Mouse (Mus musculus) liver, embryonic 14.5 days (tissue): Measurements from ENCODE around the gene Gm12166. TPM values are rescaled to one million over a fixed set of nuclear protein-coding genes. Genes with fewer than 3 reads are reported as not detected.

ENCODE experiments used
- ATAC-seq: fragments of 200-750 bp; cut with Nextera tagmentation; 2 replicates; pipeline ENCODE4 v1.8.0; 2017; ENCODE audit warnings: moderate number of reproducible peaks, mild to moderate bottlenecking, moderate library complexity; ENCODE audit not compliant: insufficient read depth
- DNase-seq, 3 experiments: peaks; one replicate each; pipeline ENCODE4 v3.0.0-alpha.2; 2012 to 2013; ENCODE audit warnings: low read depth in 3 of 3, low spot score in 3 of 3
- H3K27ac ChIP-seq: fragments of 300-500 bp; sonication (generic); 2 replicates; pipeline ENCODE4 v1.5.1; 2014; ENCODE audit warnings: moderate library complexity, mild to moderate bottlenecking, control low read depth, inconsistent platforms
- H3K27me3 ChIP-seq: fragments of 300-500 bp; sonication (generic); 2 replicates; pipeline ENCODE4 v1.6.1; 2014; ENCODE audit warnings: mild to moderate bottlenecking, low read length, moderate library complexity; ENCODE audit not compliant: control insufficient read depth, insufficient read depth
- H3K36me3 ChIP-seq: fragments of 300-500 bp; sonication (generic); replicated peaks from 2 replicates; pipeline ENCODE4 v1.6.1; 2014; ENCODE audit warnings: low read depth; ENCODE audit not compliant: control insufficient read depth, insufficient read depth
- H3K4me1 ChIP-seq, 2 experiments: fragments of 200-500 bp in 1 of 2; fragments of 300-500 bp in 1 of 2; sonication (generic) in 1 of 2; replicated peaks; 2 replicates each; pipeline ENCODE4 v1.6.1; 2012 to 2014; ENCODE audit warnings: antibody characterized with exemption in 1 of 2, inconsistent platforms in 1 of 2, low read length in 1 of 2; ENCODE audit not compliant: control insufficient read depth in 2 of 2, insufficient read depth in 2 of 2
- H3K4me2 ChIP-seq: fragments of 300-500 bp; sonication (generic); 2 replicates; pipeline ENCODE4 v1.6.1; 2014; ENCODE audit warnings: low read depth, mild to moderate bottlenecking, control low read depth, moderate library complexity
- H3K4me3 ChIP-seq, 2 experiments: fragments of 200-500 bp in 1 of 2; fragments of 300-500 bp in 1 of 2; sonication (generic) in 1 of 2; 2 replicates each; pipeline ENCODE4 v1.5.1; 2012 to 2014; ENCODE audit warnings: low read depth in 2 of 2, low read length in 2 of 2, mild to moderate bottlenecking in 2 of 2, control low read depth in 1 of 2, inconsistent platforms in 1 of 2, moderate library complexity in 1 of 2; ENCODE audit not compliant: insufficient read depth in 1 of 2
- H3K9ac ChIP-seq: fragments of 300-500 bp; sonication (generic); replicated peaks from 2 replicates; pipeline ENCODE4 v1.6.1; 2014; ENCODE audit warnings: mild to moderate bottlenecking, control low read depth, moderate library complexity
- H3K9me3 ChIP-seq: fragments of 300-500 bp; sonication (generic); 2 replicates; pipeline ENCODE4 v1.6.1; 2016; ENCODE audit warnings: low read length, mixed read lengths; ENCODE audit not compliant: control insufficient read depth
- CTCF ChIP-seq: IDR thresholded peaks from 2 replicates; pipeline ENCODE4 v1.5.1; 2016; ENCODE audit warnings: antibody characterized with exemption, low read depth, control low read depth
- EP300 ChIP-seq: IDR thresholded peaks from 2 replicates; pipeline ENCODE4 v1.6.1; 2016; ENCODE audit warnings: antibody characterized with exemption, low read depth
- WGBS: fragments of 180-500 bp; shearing (Covaris S2); extraction: QIAGEN DNeasy Blood & Tissue Kit; methylation state at CpG from one replicate; pipeline ENCODE4 v1.1.7; 2014; ENCODE audit not compliant: insufficient replicate concordance; 5-methylcytosine and 5-hydroxymethylcytosine counted together
- polyA plus RNA-seq, 2 experiments: library from polyadenylated mRNA; depleted of rRNA in 1 of 2; stranded (reverse) in 1 of 2; unstranded in 1 of 2; fragments of >200 nt; fragmentation: Nextera tagmentation in 1 of 2; extraction: Ambion mirVana in 1 of 2; gene quantifications; 2 replicates each; pipeline versions ENCODE4 v1.2.1 to v1.2.3; 2012 to 2014

Gene Gm12166
- polyA plus RNA-seq, 2 experiments, result 2.6 to 4.7 TPM

- Histone ChIP-seq H3K27me3 (no peaks in the 10 kb centered on the region), H3K36me3 (no peaks in the 10 kb centered on the region; the same call in 1 of the 2 replicates), H3K4me3 (peak overlapping the region; percentile 41 to 57), H3K9me3 (peaks cover 4% of the 10 kb centered on the region), H3K9ac (peak overlapping the region; percentile 67), H3K27ac (peak overlapping the region; percentile 92), H3K4me1 (peaks cover 27 to 38% of the 10 kb centered on the region in 2 experiments), H3K4me2 (peak overlapping the region; percentile 66)
- TF ChIP-seq CTCF (no peak), EP300 (peak; percentile 95)
- 15% methylated on average over 7 of the region's 7 CpGs for WGBS
- peak; percentile 84 to 88 (median 87) for DNase-seq
- peak; percentile 100 for ATAC-seq
Measured at GRCm38 (mm10) chr11:46077732-46078375, 25.7 kb upstream of the Gm12166 start.

GRCm38 (mm10) chr11:46077304-46077703 is 25.2 kb upstream of the Gm12166 start:
- peaks cover 27 to 43% of the 10 kb centered on the region in 2 experiments for H3K4me1 ChIP-seq
- ATAC-seq, result peak; percentile 1; the same call in 1 of the 2 replicates

GRCm38 (mm10) chr11:46076442-46077158 is 24.5 kb upstream of the Gm12166 start:
- Histone ChIP-seq H3K9me3 (peaks cover 4% of the 10 kb centered on the region), H3K4me2 (no peak overlapping the region), H3K27me3 (no peaks in the 10 kb centered on the region), H3K27ac (peak overlapping the region; percentile 92), H3K4me1 (peaks cover 27 to 44% of the 10 kb centered on the region in 2 experiments), H3K4me3 (no peak overlapping the region), H3K9ac (no peak overlapping the region), H3K36me3 (no peaks in the 10 kb centered on the region; the same call in 1 of the 2 replicates)
- DNase-seq (no peak), ATAC-seq (no peak)
- WGBS, result 79% methylated on average over 11 of the region's 11 CpGs
- no peak for TF ChIP-seq EP300

More at GRCm38 (mm10) chr11:46077304-46077703, 25.2 kb upstream of the Gm12166 start:
- no peak for DNase-seq
- H3K9me3 ChIP-seq, result peaks cover 4% of the 10 kb centered on the region
- peak overlapping the region; percentile 66 for H3K4me2 ChIP-seq
- peak overlapping the region; percentile 55 for H3K9ac ChIP-seq
- TF ChIP-seq EP300 (no peak), CTCF (no peak)
- H3K36me3 ChIP-seq, result no peaks in the 10 kb centered on the region; the same call in 1 of the 2 replicates
- H3K4me3 ChIP-seq, result peak overlapping the region in 1 of 2 experiments; percentile 21; a peak in 1 of 4 replicates
- peak overlapping the region; percentile 92 for H3K27ac ChIP-seq
- WGBS, result 64% methylated on average over 5 of the region's 5 CpGs
- no peaks in the 10 kb centered on the region for H3K27me3 ChIP-seq

GRCm38 (mm10) chr11:46075507-46075906 is 23.4 kb upstream of the Gm12166 start:
- TF ChIP-seq EP300 (no peak), CTCF (no peak)
- H3K4me1 ChIP-seq, result peaks cover 27 to 45% of the 10 kb centered on the region in 2 experiments
- no peak overlapping the region; the same call in 1 of the 2 replicates for H3K27ac ChIP-seq
- H3K4me2 ChIP-seq, result no peak overlapping the region
- H3K9me3 ChIP-seq, result peaks cover 4% of the 10 kb centered on the region
- no peak for ATAC-seq
- DNase-seq, result no peak
- H3K36me3 ChIP-seq, result no peaks in the 10 kb centered on the region; the same call in 1 of the 2 replicates
- WGBS, result 43% methylated on average over 3 of the region's 3 CpGs
- H3K4me3 ChIP-seq, result no peak overlapping the region
- H3K9ac ChIP-seq, result no peak overlapping the region
- no peaks in the 10 kb centered on the region for H3K27me3 ChIP-seq
